7 mouse cellular contexts compared by ENCODE assay signal in genomic region chr6:48745959-48746889, GRCm38 (mm10). TPM values are rescaled to one million over a fixed set of nuclear protein-coding genes. Genes with fewer than 3 reads are reported as not detected.
DNase-seq lines count a peak whose midpoint lies in the region; ATAC-seq lines count a peak whose summit lies in the region.

TSS of gene Gimap5 (plus strand) at chr6:48746197.

- H3K4me3 ChIP-seq in midbrain, embryonic 14.5 days (replicated peaks; ENCODE audit: low read depth, low read length), result no peak within 1 kb of the TSS

- DNase-seq in MN1 (ENCODE audit: low spot score), result peak; percentile 7
- DNase-seq in embryo, embryonic 9.5 days (ENCODE audit: extremely low spot score), result peak; percentile 20
- peak; percentile 47 to 58 for DNase-seq in heart, postnatal 14 days
- DNase-seq in kidney, postnatal 4 days, result peak; percentile 53 to 60
- peak; percentile 69 for DNase-seq in midbrain, embryonic 14.5 days
- peak; percentile 49 to 64 for DNase-seq in thymus, postnatal 10 days (ENCODE audit: low spot score in 2 of 2)

- H3K27me3 ChIP-seq in midbrain, embryonic 14.5 days (ENCODE audit: control insufficient read depth, insufficient read depth, low read length), result peaks cover 17% of the 10 kb centered on the region

- no peaks in the 10 kb centered on the region for H3K36me3 ChIP-seq in midbrain, embryonic 14.5 days (ENCODE audit: control insufficient read depth, insufficient read depth, low read length)

- H3K4me1 ChIP-seq in midbrain, embryonic 14.5 days (ENCODE audit: control insufficient read depth, insufficient read depth, low read length), result no peaks in the 10 kb centered on the region

- H3K9me3 ChIP-seq in midbrain, embryonic 14.5 days (ENCODE audit: control insufficient read depth, low read length), result no peaks in the 10 kb centered on the region

- H3K9ac ChIP-seq in midbrain, embryonic 14.5 days (replicated peaks; ENCODE audit: low read length), result no peak within 1 kb of the TSS

- H3K4me2 ChIP-seq in midbrain, embryonic 14.5 days (ENCODE audit: low read length), result 0 out of 2 replicates have a peak within 1 kb of the TSS, but pooled peaks have one; percentile 23

- no peak within 1 kb of the TSS for H3K27ac ChIP-seq in midbrain, embryonic 14.5 days (replicated peaks; ENCODE audit: low read depth, low read length)

- WGBS in midbrain, embryonic 14.5 days, result 49% methylated on average over 16 of the region's 16 CpGs

- peak; percentile 60 for ATAC-seq in CD4-positive, CD25-positive, alpha-beta regulatory T cell, adult 4 months
- ATAC-seq in midbrain, embryonic 14.5 days (ENCODE audit: low FRiP score, low TSS enrichment), result no peak

- intact Hi-C loops in heart, postnatal 14 days (cut with DNase I), result loop anchor here (2.0 to 10.0 kb wide), 2 partner anchors 99 to 301 kb away; partner anchors contain the start of genes Gimap8, Sspo and Zfp467

RNA-seq across cellular contexts. Expression of gene Gimap5, which starts in this region (rescaled TPM):
- polyA plus RNA-seq in CD4-positive, CD25-positive, alpha-beta regulatory T cell, adult 4 months (2017; shearing (Covaris generic)), result 100 to 1,000 TPM; 196 to 256 TPM
- total RNA-seq in heart, postnatal 14 days (2021), result 1 to 10 TPM; 8.3 to 9.0 TPM
- 0.71 and 0.78 TPM in 2 replicates for polyA plus RNA-seq in midbrain, embryonic 14.5 days (2014; fragmentation: Nextera tagmentation; extraction: Ambion mirVana)

Comparison
In these comparisons a context has a peak if more than half of its experiments do, and no peak if none do; other contexts are left out.
1. RNA of gene Gimap5 (polyA plus RNA-seq): 196 to 256 TPM in CD4-positive, CD25-positive, alpha-beta regulatory T cell, adult 4 months; 0.71 to 0.78 TPM in midbrain, embryonic 14.5 days; every median in the first group is over 100 times any median in the second.
2. Peak in DNase-seq and H3K4me2 ChIP-seq in midbrain, embryonic 14.5 days; RNA of the gene not detected or under 1 TPM.
3. DNase-seq: peak in every context shown above with its lines; median percentile 69 in midbrain, embryonic 14.5 days; 56 in kidney, postnatal 4 days; 56 in thymus, postnatal 10 days; 52 in heart, postnatal 14 days; 20 in embryo, embryonic 9.5 days; 7 in MN1.